Mouse (Mus musculus) cerebellum, adult 2 months (tissue): ENCODE results near the gene Dnajb3. TPM values are rescaled to one million over a fixed set of nuclear protein-coding genes. Genes with fewer than 3 reads are reported as not detected.

Source experiments
- DNase-seq, 2 experiments: peaks; one replicate each; pipeline ENCODE4 v3.0.0; 2021
- H3K27ac ChIP-seq: fragments of 200-500 bp; 2 replicates; pipeline ENCODE4 v1.5.1; 2012; ENCODE audit warnings: low read length, control low read depth, inconsistent platforms; ENCODE audit not compliant: insufficient read depth
- H3K27me3 ChIP-seq: fragments of 200-500 bp; 2 replicates; pipeline ENCODE4 v1.6.1; 2012; ENCODE audit warnings: inconsistent platforms, mild to moderate bottlenecking, low read length, moderate library complexity; ENCODE audit not compliant: control insufficient read depth, insufficient read depth
- H3K4me1 ChIP-seq: fragments of 200-500 bp; 2 replicates; pipeline ENCODE4 v1.6.1; 2011; ENCODE audit warnings: low read length; ENCODE audit not compliant: control insufficient read depth, insufficient read depth
- H3K4me3 ChIP-seq: fragments of 200-500 bp; replicated peaks from 2 replicates; pipeline ENCODE3; 2011; ENCODE audit warnings: mild to moderate bottlenecking, low read depth, low read length, control low read depth; ENCODE audit not compliant: insufficient read depth
- CTCF ChIP-seq: fragments of 200-500 bp; IDR thresholded peaks from 2 replicates; pipeline ENCODE4 v1.5.1; 2011; ENCODE audit warnings: low read depth, mild to moderate bottlenecking, control low read depth, low read length, moderate library complexity, borderline replicate concordance; ENCODE audit not compliant: insufficient read depth
- POLR2A ChIP-seq: fragments of 200-500 bp; IDR thresholded peaks from 2 replicates; pipeline ENCODE4 v1.6.1; 2011; ENCODE audit warnings: low read length, control low read depth, borderline replicate concordance; ENCODE audit not compliant: insufficient read depth
- WGBS: fragments of 180-500 bp; shearing (Covaris S2); methylation state at CpG from one replicate; pipeline ENCODE4 v1.1.7; 2018; 5-methylcytosine and 5-hydroxymethylcytosine counted together
- polyA plus RNA-seq: library from polyadenylated mRNA; depleted of rRNA; stranded (reverse); fragments of >200 nt; gene quantifications from 2 replicates; pipeline ENCODE4 v1.2.3, GENCODE M21; 2012

Gene Dnajb3
- polyA plus RNA-seq, 1 experiment = 3.5 TPM

DNA sequence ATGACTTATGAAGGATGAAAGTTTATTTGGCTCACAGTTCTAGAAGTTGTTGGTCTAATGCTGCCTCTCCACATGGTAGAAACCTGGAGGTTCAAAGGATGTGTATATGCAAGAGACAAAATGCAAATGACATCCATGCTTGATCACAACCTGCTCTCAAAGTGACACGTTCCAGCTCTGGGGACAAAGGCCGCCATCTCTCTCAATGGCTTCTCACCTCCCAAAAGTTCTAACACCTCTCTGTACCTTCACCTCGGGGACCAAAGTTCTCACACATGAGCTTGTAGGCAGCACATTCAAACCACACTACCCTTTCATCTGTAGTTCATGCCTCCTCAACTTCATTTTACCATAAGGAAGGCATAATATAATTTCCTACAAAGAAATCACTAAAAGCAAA lies 12.0 kb upstream of the Dnajb3 start:
- no peaks in the 10 kb centered on the region for H3K27me3 ChIP-seq
- TF ChIP-seq CTCF = no peak
- TF ChIP-seq POLR2A = no peak
- DNase-seq = no peak
- H3K4me1 ChIP-seq = no peaks in the 10 kb centered on the region
- no peak overlapping the region for H3K27ac ChIP-seq
- H3K4me3 ChIP-seq = no peak overlapping the region
- 34% methylated on average over 3 of the region's 3 CpGs for WGBS

DNA sequence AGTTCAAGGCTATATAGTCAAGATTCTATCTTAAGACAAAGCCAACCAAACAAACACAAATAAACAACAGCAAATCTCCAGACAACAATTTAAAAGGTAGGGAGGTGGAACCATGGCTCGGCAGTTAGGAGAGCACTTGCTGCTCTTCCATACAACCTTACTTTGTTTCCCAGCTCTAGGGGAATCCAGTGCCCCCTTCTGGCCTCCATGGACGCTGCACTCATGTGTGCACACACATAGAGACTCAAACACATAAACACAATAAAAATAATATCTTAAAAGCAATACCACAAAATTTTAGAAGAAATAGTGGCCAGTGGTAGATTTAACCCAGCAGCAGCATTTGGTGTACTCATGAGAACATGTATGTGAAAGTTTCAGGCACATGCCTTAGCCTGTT lies 11.6 kb upstream of the Dnajb3 start:
- no peak overlapping the region for H3K27ac ChIP-seq
- H3K4me3 ChIP-seq = no peak overlapping the region
- 54% methylated on average over 2 of the region's 2 CpGs for WGBS
- TF ChIP-seq POLR2A (no peak), CTCF (no peak)
- H3K4me1 ChIP-seq = no peaks in the 10 kb centered on the region
- no peak for DNase-seq
- H3K27me3 ChIP-seq = no peaks in the 10 kb centered on the region; the same call in 1 of the 2 replicates

DNA sequence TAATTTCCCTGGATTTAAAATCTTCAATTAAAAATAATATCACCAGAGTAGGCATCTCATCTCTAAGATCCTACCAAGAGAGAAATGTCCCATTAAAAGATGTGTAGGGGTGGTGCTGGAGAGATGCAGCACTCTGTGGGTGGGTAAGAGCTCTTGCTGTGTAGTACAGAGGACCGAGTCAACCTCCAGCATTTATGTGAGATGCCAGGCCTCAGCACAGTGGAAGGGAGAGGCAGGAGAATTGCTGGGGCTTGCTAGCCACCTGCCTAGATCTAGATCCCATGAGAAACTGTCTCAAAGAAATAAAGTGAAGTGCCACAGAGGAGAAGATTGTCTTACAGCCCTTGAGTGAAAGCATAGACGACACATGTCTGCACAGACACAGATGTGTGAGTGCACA lies 11.0 kb upstream of the Dnajb3 start:
- no peak overlapping the region for H3K27ac ChIP-seq
- TF ChIP-seq POLR2A = no peak
- TF ChIP-seq CTCF = no peak
- no peaks in the 10 kb centered on the region for H3K4me1 ChIP-seq
- H3K27me3 ChIP-seq = no peaks in the 10 kb centered on the region; the same call in 1 of the 2 replicates
- WGBS = 49% methylated on average over 2 of the region's 2 CpGs
- no peak overlapping the region for H3K4me3 ChIP-seq
- DNase-seq = no peak

DNA sequence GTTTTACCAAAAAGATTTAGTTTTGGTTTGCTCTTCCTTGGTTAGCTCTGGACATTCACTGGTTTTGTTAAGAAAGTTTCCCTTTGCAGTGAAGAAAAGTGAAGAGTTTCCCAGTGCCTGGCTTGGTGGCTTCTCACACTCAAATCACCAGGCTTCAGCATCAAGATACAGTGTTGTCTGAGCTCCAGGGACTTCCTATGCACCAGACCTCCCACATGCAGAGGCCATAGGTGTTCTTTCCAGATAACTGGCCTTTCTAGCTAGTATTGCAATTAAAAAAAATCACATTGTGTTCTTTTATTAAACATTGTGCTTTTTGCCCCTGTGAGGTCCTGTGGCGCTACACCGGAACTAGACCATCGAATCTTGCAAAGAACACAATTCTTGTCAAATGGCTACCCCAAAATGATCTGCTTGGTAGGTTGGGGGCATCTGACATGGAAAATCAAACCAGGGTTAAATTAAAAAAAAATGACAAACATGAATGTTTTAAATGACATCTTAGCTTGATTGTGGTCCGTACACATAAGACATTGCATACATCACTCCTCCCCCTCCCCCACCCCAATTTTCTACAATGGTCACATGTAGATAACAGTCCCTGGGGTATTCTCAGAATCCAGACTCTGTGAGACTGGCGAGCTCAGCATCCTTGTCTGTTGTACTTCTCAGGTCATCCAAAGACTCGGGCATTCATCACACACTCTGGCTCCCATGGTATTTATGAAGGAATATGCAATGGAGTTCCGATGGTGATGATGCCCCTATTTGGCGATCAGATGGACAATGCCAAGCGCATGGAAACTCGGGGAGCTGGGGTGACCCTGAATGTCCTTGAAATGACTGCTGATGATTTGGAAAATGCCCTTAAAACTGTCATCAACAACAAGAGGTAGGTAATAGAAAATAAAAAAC lies 10.1 kb upstream of the Dnajb3 start:
- TF ChIP-seq POLR2A = no peak
- TF ChIP-seq CTCF = no peak
- no peak for DNase-seq
- H3K27ac ChIP-seq = no peak overlapping the region
- H3K4me1 ChIP-seq = no peaks in the 10 kb centered on the region
- no peak overlapping the region for H3K4me3 ChIP-seq
- 68% methylated on average over 10 of the region's 10 CpGs for WGBS
- no peaks in the 10 kb centered on the region; the same call in 1 of the 2 replicates for H3K27me3 ChIP-seq

DNA sequence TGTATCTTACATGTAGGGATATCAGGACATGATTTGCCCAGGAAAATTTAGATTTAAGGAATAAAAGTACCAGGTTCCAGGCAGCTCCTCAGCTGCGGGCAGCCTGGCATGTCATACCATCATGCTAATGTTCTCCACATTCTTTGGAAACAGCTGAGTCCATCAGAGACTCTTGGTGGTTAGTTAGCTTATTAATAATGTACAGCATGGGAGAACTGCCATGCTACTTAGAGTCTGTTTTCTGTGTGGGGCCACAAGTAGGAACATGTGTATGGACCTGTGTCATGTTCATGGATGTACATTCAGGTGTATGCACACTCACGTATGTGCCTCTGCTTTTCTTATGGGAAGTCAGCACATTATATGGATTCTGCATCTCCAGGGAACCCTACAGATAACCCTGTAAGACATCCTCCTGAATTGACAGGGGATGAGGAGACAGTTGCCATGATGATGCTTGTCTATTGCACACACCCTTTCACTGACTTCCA lies 8.9 kb upstream of the Dnajb3 start:
- TF ChIP-seq CTCF (no peak), POLR2A (no peak)
- Histone ChIP-seq H3K27ac (no peak overlapping the region), H3K4me3 (no peak overlapping the region), H3K27me3 (no peaks in the 10 kb centered on the region; the same call in 1 of the 2 replicates), H3K4me1 (no peaks in the 10 kb centered on the region)
- DNase-seq = no peak
- 77% methylated on average over 2 of the region's 2 CpGs for WGBS

DNA sequence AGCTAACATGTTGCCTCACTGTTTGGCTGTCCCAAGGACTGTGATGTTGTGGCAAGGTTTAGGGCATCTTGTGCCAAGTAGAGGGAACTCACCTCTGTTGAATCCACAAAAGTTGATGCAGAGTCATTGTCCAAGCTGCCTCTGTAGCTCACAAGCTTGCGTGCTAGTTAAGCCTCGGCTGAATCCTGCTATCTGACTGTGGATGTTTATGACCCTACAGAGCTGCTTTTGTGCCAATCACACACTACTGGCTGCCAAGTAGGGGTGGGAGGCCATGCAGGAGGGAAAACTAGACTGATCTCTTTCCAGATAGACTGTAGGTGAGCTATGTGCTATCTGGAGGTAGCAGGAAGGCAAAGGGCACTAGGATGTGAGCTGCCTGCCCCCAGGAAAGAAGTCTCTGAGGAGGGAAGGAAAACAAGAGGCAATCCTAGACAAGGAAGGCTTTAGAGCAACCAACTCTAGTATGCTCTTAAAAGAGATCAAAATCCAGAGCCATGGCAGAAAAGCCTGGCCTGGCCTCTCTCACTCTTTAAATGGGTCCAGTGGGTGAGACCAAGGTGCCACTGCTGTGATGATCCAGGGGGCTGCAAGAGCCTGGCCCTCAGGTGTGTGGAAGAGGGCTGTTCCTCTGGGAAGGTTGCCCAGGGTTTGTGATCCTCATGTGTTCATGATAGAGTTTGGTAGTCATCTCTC lies 8.3 kb upstream of the Dnajb3 start:
- no peaks in the 10 kb centered on the region; the same call in 1 of the 2 replicates for H3K27me3 ChIP-seq
- no peak overlapping the region for H3K27ac ChIP-seq
- H3K4me3 ChIP-seq = no peak overlapping the region
- TF ChIP-seq POLR2A = no peak
- TF ChIP-seq CTCF = no peak; the same call in 1 of the 2 replicates
- no peaks in the 10 kb centered on the region for H3K4me1 ChIP-seq
- DNase-seq = no peak
- WGBS = 65% methylated on average over 2 of the region's 2 CpGs

DNA sequence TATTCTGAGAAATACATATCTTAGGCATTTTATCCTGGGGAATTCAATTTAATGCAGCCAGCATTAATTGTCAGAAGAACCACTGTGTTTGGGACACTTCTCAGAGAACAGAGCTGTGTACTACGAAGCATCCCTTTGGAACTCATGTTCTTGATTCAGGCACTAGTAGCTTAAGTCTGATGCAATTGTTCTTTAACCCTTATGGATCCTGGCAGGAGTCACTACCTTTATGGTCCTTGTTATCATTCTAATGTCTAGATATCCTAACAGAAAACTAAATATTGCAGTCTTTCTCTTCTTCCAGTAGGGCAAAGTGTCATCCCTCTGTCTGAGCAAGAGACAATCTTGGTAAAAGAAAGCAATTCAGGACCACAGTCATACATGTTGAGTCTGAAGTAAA lies 7.5 kb upstream of the Dnajb3 start:
- H3K27ac ChIP-seq = no peak overlapping the region
- WGBS = 73% methylated on average over 1 of the region's 1 CpGs

More for the DNA sequence above, 7.5 kb upstream of the Dnajb3 start:
- Histone ChIP-seq H3K4me3 (no peak overlapping the region), H3K27me3 (no peaks in the 10 kb centered on the region; the same call in 1 of the 2 replicates), H3K4me1 (no peaks in the 10 kb centered on the region)
- no peak for DNase-seq
- TF ChIP-seq CTCF (no peak), POLR2A (no peak)
